Mouse (Mus musculus) hematopoietic stem cell, adult 5-6 weeks (primary cell): ENCODE results near the gene Ggact. TPM values are rescaled to one million over a fixed set of nuclear protein-coding genes. Genes with fewer than 3 reads are reported as not detected.

Experiments used
- ATAC-seq, 2 experiments: fragments of 125-278 bp in 1 of 2; replicated peaks in 1 of 2; 2 replicates each; pipeline ENCODE4 v1.8.0; 2016 to 2017; ENCODE audit warnings: inconsistent platforms in 2 of 2, mild to moderate bottlenecking in 2 of 2, moderate number of reproducible peaks in 2 of 2, low read depth in 1 of 2, moderate TSS enrichment in 1 of 2; ENCODE audit not compliant: low FRiP score in 2 of 2, poor library complexity in 2 of 2, severe bottlenecking in 2 of 2, insufficient read depth in 1 of 2, low TSS enrichment in 1 of 2
- total RNA-seq: library from RNA; stranded (forward); fragments of 172-1452, 232-1000 nt; gene quantifications from 2 replicates; pipeline ENCODE4 v1.2.3, GENCODE M21; 2017

Ggact gene
- total RNA-seq, 1 experiment from 2014 or later = 15.6 TPM

- ATAC-seq = no peak
Observed at GRCm38 (mm10) chr14:122877787-122878186, 35.8 kb downstream of the Ggact start.

GRCm38 (mm10) chr14:122876723-122877122, 36.8 kb downstream of the Ggact start:
- ATAC-seq = no peak

GRCm38 (mm10) chr14:122876163-122876562, 37.4 kb downstream of the Ggact start:
- peak; percentile 95 for ATAC-seq

- no peak for ATAC-seq
Observed at GRCm38 (mm10) chr14:122875636-122876035, 37.9 kb downstream of the Ggact start.

- ATAC-seq = no peak
Observed at GRCm38 (mm10) chr14:122875056-122875455, 38.5 kb downstream of the Ggact start.

GRCm38 (mm10) chr14:122872612-122873011, 40.9 kb downstream of the Ggact start:
- ATAC-seq = no peak

GRCm38 (mm10) chr14:122871841-122872580, 41.5 kb downstream of the Ggact start:
- no peak for ATAC-seq

GRCm38 (mm10) chr14:122869831-122870230, 43.7 kb downstream of the Ggact start:
- no peak for ATAC-seq

- no peak for ATAC-seq
Observed at GRCm38 (mm10) chr14:122867531-122868285, 45.8 kb downstream of the Ggact start.

- ATAC-seq = no peak
Observed at GRCm38 (mm10) chr14:122865462-122866129, 48.0 kb downstream of the Ggact start.

GRCm38 (mm10) chr14:122862623-122863022, 50.9 kb downstream of the Ggact start:
- no peak for ATAC-seq

GRCm38 (mm10) chr14:122859792-122860191, 53.8 kb downstream of the Ggact start:
- ATAC-seq = no peak

GRCm38 (mm10) chr14:122852506-122853057, 61.0 kb downstream of the Ggact start:
- ATAC-seq = peak; percentile 60 to 81

- no peak for ATAC-seq
Observed at GRCm38 (mm10) chr14:122837018-122837417, 76.5 kb downstream of the Ggact start.

- ATAC-seq = no peak
Observed at GRCm38 (mm10) chr14:122836221-122836620, 77.3 kb downstream of the Ggact start.

GRCm38 (mm10) chr14:122835487-122836190, 77.9 kb downstream of the Ggact start:
- ATAC-seq = no peak

- no peak for ATAC-seq
Observed at GRCm38 (mm10) chr14:122834753-122835152, 78.8 kb downstream of the Ggact start.
